Mouse (Mus musculus) lung, postnatal 10 days (tissue): ENCODE measurements around the gene Sds.
A peak's percentile ranks its signal among the peaks of the same experiment; 100 is the strongest.

ENCODE experiments used
- DNase-seq: peaks from one replicate; pipeline ENCODE4 v3.0.0; 2021

Sds gene

GRCm38 (mm10) chr5:120447305-120447704 lies 29.0 kb upstream of the Sds start:
- DNase-seq, result no peak

- no peak for DNase-seq
Observed at GRCm38 (mm10) chr5:120454756-120455337, 21.5 kb upstream of the Sds start.

GRCm38 (mm10) chr5:120456253-120456652 lies 20.1 kb upstream of the Sds start:
- DNase-seq, result no peak

- DNase-seq, result no peak
Observed at GRCm38 (mm10) chr5:120456841-120457554, 19.3 kb upstream of the Sds start.

- peak; percentile 75 for DNase-seq
Observed at GRCm38 (mm10) chr5:120457628-120458027, 18.7 kb upstream of the Sds start.

- no peak for DNase-seq
Observed at GRCm38 (mm10) chr5:120459133-120459532, 17.2 kb upstream of the Sds start.

GRCm38 (mm10) chr5:120461902-120462301 lies 14.4 kb upstream of the Sds start:
- no peak for DNase-seq

GRCm38 (mm10) chr5:120464321-120464720 lies 12.0 kb upstream of the Sds start:
- DNase-seq, result no peak

- peak; percentile 38 for DNase-seq
Observed at GRCm38 (mm10) chr5:120465062-120465461, 11.3 kb upstream of the Sds start.

GRCm38 (mm10) chr5:120465860-120466259 lies 10.5 kb upstream of the Sds start:
- DNase-seq, result peak; percentile 40

GRCm38 (mm10) chr5:120467026-120467425 lies 9.3 kb upstream of the Sds start:
- peak; percentile 24 for DNase-seq

- DNase-seq, result no peak
Observed at GRCm38 (mm10) chr5:120468336-120468735, 8.0 kb upstream of the Sds start.

GRCm38 (mm10) chr5:120468830-120469229 lies 7.5 kb upstream of the Sds start:
- DNase-seq, result no peak

GRCm38 (mm10) chr5:120471538-120471937 lies 4.8 kb upstream of the Sds start:
- no peak for DNase-seq

- DNase-seq, result no peak
Observed at GRCm38 (mm10) chr5:120472770-120473169, 3.6 kb upstream of the Sds start, which contains the start of gene Sdsl. Gene Sdsl, minus strand, starts transcription at chr5:120472810.

- no peak for DNase-seq
Observed at GRCm38 (mm10) chr5:120473361-120473760, 3.0 kb upstream of the Sds start.

- DNase-seq, result no peak
Observed at GRCm38 (mm10) chr5:120475861-120476260, 465 bp upstream of the Sds start.

GRCm38 (mm10) chr5:120477993-120478392 lies 1.7 kb downstream of the Sds start:
- no peak for DNase-seq

- no peak for DNase-seq
Observed at GRCm38 (mm10) chr5:120479538-120479937, 3.2 kb downstream of the Sds start.

- no peak for DNase-seq
Observed at GRCm38 (mm10) chr5:120481205-120481604, 4.9 kb downstream of the Sds start.

GRCm38 (mm10) chr5:120483399-120483798 lies 7.1 kb downstream of the Sds start:
- DNase-seq, result no peak

GRCm38 (mm10) chr5:120487844-120488243 lies 11.5 kb downstream of the Sds start:
- no peak for DNase-seq

- peak; percentile 47 for DNase-seq
Observed at GRCm38 (mm10) chr5:120490679-120491192, 14.4 kb downstream of the Sds start.

- peak; percentile 29 for DNase-seq
Observed at GRCm38 (mm10) chr5:120492437-120492836, 16.1 kb downstream of the Sds start.
